Mouse (Mus musculus): ENCODE data around the gene Golph3l. TPM values are rescaled to one million over a fixed set of nuclear protein-coding genes. Genes with fewer than 3 reads are reported as not detected.
"Not testable (repeated sequence)": the region's sequence is repeated elsewhere in the genome, so short reads cannot be mapped to it uniquely, and the experiment has no call there.

Golph3l gene
- polyA plus RNA-seq, 1 experiment from 2014 or later = 33.6 TPM

DNA sequence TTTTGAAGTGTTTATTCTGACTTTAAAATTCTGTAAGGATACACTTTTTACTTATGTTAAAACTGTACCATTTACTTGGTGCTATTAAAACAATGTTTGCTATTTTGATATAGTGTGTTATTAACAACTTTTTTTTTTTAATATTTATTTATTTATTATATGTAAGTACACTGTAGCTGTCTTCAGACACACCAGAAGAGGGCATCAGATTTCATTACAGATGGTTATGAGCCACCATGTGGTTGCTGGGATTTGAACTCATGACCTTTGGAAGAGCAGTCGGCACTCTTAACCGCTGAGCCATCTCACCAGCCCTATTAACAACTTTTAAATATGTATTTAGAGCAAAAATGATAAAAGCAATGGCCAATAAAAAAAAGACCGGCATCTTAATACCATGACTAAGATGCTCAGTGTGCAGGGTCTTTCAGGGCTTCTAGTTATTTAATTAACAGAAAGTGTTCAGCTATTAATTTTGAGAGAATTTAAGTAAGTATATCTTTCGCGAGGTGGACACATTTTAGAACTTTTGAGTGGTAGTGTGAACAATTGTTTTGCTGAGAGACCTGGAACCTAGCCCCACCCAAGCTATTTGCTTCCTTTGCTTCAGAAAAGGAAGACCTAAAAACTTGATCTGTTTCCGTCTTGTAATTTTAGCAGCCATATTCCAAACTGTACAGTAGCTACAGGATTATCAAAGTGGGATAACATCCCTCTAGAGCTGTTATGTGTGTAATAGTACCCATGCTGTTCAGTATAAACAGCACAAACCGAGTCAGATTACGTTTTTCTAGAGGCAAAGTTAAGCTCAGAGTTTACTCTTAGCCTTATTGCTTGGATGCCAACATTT lies 755 bp upstream of the Golph3l start:
- Histone ChIP-seq H3K9ac (no peak overlapping the region), H3K27ac (no peak overlapping the region), H3K9me3 (no peaks in the 10 kb centered on the region), H3K27me3 (no peaks in the 10 kb centered on the region), H3K4me2 (replicated peaks) (peak overlapping the region; percentile 74), H3K4me1 (peaks cover 9% of the 10 kb centered on the region), H3K4me3 (peak overlapping the region; percentile 69), H3K36me3 (peaks cover 13% of the 10 kb centered on the region)
- WGBS = 46% methylated on average over 8 of the region's 8 CpGs
- ATAC-seq (ENCODE audit: low FRiP score, low read depth) = no peak; the same call in 1 of the 2 replicates

DNA sequence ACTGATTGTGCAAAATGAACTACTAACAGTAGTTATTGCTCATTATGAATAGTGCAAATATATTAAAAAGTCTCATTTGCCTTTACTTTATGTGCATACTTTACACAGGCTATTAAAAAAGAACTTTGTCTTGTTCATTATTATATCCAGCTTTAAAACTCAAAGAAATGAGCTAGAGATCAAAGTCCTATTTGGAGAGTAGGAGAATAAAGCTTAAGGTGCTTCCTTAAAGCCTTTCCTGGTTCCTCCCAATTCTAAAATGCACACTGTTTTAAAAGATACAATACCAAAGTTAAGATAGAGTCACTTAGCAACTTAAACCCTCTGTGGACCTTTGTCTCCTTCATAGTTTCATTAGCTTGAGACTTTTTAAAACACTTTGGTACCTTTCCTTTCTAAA lies 10.0 kb downstream of the Golph3l start:
- Histone ChIP-seq H3K4me3 (no peak overlapping the region), H3K9ac (no peak overlapping the region), H3K27me3 (no peaks in the 10 kb centered on the region), H3K27ac (no peak overlapping the region), H3K4me2 (replicated peaks) (no peak overlapping the region), H3K4me1 (no peaks in the 10 kb centered on the region), H3K9me3 (no peaks in the 10 kb centered on the region), H3K36me3 (peaks cover 33% of the 10 kb centered on the region)
- no peak for ATAC-seq (ENCODE audit: low FRiP score, low read depth)

DNA sequence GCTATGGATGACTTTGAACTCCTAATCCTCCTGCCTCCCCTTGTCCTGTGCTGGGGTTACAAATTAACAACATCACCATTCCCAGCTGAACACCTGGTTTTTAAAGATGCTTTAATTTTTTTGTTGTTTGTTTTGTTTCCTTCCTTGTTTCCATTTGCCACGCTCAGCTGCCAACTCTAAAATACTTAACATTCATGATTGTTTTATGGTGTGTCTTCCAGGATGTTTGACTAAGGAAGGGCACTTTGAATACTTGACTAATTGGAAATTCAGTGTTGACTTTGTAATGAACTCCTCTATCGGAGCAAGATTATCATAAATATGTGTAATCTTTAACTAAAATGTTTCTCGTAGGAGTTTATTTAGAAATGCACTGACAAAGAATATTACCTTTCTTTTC lies 12.6 kb downstream of the Golph3l start:
- no peak overlapping the region for H3K4me3 ChIP-seq
- 94% methylated on average over 3 of the region's 3 CpGs for WGBS
- H3K27me3 ChIP-seq = no peaks in the 10 kb centered on the region
- H3K27ac ChIP-seq = no peak overlapping the region
- ATAC-seq (ENCODE audit: low FRiP score, low read depth) = no peak
- H3K9ac ChIP-seq = no peak overlapping the region
- H3K4me1 ChIP-seq = no peaks in the 10 kb centered on the region
- no peaks in the 10 kb centered on the region for H3K9me3 ChIP-seq
- no peak overlapping the region for H3K4me2 ChIP-seq (replicated peaks)
- peaks cover 25% of the 10 kb centered on the region for H3K36me3 ChIP-seq

DNA sequence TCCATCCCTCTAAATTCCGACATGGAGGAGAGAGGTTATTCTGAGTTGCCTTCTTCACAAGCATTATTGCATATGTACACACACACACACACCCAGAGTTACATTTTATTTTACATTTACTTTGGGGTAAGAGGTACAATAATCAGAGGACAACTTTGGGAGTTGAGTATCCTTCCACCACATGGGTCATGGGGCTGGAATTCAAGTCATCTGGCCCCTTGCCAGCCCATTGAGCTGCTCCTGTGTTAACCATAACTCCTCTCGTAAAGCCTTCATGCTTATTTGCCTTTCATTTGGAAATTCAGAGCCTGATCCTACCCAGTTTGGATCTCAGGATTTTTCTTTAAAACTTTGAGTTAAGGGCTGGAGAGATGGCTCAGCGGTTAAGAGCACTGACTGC lies 17.4 kb downstream of the Golph3l start:
- H3K4me3 ChIP-seq = no peak overlapping the region
- 80% methylated on average over 3 of the region's 3 CpGs for WGBS

DNA sequence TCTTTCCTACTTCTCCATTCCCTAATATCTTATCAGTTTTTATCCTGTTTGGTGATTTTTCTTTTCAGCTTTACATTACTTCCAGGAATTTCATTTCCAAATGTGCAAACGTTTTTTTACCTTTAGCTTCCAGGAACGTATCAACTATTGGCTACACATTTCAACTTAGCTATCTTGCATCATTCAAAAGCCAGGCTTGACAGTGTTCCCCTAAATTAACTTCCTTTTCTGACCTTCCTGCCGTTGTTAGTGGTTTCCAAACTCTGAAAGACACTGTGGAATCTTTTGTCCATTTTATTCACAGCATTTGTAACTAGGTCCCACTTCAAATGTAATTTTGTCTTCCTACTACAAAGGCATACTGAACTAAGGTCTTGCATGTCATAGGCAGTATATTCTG lies 20.5 kb downstream of the Golph3l start:
- no peak for ATAC-seq (ENCODE audit: low FRiP score, low read depth)
- WGBS = 75% methylated on average over 3 of the region's 3 CpGs
- no peak overlapping the region for H3K4me3 ChIP-seq
- no peaks in the 10 kb centered on the region for H3K9me3 ChIP-seq
- no peak overlapping the region for H3K9ac ChIP-seq
- no peaks in the 10 kb centered on the region for H3K27me3 ChIP-seq
- H3K4me2 ChIP-seq (replicated peaks) = no peak overlapping the region
- H3K4me1 ChIP-seq = no peaks in the 10 kb centered on the region
- no peak overlapping the region for H3K27ac ChIP-seq
- H3K36me3 ChIP-seq = peaks cover 48% of the 10 kb centered on the region

More for the DNA sequence above, 17.4 kb downstream of the Golph3l start:
- Histone ChIP-seq H3K4me1 (no peaks in the 10 kb centered on the region), H3K36me3 (peaks cover 46% of the 10 kb centered on the region), H3K4me2 (replicated peaks) (no peak overlapping the region), H3K9me3 (no peaks in the 10 kb centered on the region), H3K27me3 (no peaks in the 10 kb centered on the region), H3K9ac (no peak overlapping the region), H3K27ac (no peak overlapping the region)
- ATAC-seq (ENCODE audit: low FRiP score, low read depth) = no peak

DNA sequence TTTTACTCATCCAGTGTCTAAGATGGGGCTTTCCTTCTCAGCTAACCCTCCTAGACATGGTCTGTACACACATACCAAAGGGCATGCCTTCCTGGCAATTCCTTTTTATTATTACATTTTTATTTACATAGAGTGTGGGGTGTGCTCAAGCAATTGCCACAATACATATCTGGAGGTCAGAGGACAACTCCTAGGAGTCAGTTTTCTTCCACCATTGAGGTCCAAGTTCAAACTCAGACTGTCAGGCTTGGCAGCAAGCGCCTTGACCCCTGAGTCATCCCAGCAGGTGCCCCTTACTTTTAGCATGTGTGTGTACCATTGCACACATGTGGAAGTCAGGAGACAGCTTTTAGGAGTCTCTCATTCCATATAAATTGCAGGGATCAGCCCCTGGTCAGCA lies 25.3 kb downstream of the Golph3l start:
- ATAC-seq (ENCODE audit: low FRiP score, low read depth) = no peak
- H3K4me1 ChIP-seq = no peaks in the 10 kb centered on the region
- peaks cover 51% of the 10 kb centered on the region for H3K36me3 ChIP-seq
- no peak overlapping the region for H3K4me3 ChIP-seq
- no peaks in the 10 kb centered on the region for H3K9me3 ChIP-seq
- H3K4me2 ChIP-seq (replicated peaks) = no peak overlapping the region
- no peak overlapping the region for H3K9ac ChIP-seq
- H3K27ac ChIP-seq = no peak overlapping the region
- 95% methylated on average over 1 of the region's 1 CpGs for WGBS
- no peaks in the 10 kb centered on the region for H3K27me3 ChIP-seq

DNA sequence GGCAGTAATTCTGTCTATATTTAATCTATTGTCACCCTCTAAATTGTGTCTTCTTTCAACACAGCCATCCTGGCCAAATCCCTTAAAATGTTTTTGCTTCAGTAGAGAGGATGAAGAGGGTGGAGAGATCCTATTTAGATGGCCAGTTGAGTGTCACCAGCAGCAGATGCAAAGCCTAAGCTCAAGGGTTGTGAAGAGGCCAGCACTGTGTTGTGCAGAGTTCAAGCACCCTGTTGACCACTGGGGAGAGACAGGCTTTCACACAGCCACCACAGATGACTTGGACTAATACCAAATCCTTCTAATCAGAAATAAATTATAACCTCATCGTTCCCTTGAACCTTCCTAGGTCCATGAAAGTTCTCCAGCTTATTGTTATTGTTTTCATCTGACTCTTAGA lies 29.8 kb downstream of the Golph3l start:
- WGBS = 82% methylated on average over 1 of the region's 1 CpGs
- H3K36me3 ChIP-seq = peaks cover 42% of the 10 kb centered on the region

DNA sequence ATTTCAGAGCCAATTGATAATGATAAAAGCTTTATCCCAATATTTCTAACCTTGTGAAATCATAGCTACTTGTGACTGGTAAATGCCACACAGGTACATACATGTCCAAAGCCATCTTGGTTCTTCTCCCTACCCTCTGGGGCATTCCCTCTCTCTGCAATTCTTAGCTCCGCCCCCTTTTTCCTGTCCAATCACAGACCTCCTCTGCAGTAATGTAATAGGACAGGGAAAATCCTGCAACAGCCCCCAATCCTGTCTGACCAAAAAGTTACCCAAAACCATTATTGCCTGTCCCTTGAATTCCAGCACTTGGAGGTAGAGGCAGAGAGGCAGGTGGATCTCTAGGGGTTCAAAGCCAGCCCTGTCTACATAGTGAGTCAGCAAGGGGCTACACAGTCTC lies 32.5 kb downstream of the Golph3l start:
- 85% methylated on average over 1 of the region's 1 CpGs for WGBS
- no peak for ATAC-seq (ENCODE audit: low FRiP score, low read depth)
- peaks cover 16% of the 10 kb centered on the region for H3K4me1 ChIP-seq

More for the DNA sequence above, 29.8 kb downstream of the Golph3l start:
- H3K4me3 ChIP-seq = no peak overlapping the region
- H3K27me3 ChIP-seq = no peaks in the 10 kb centered on the region
- no peak for ATAC-seq (ENCODE audit: low FRiP score, low read depth)
- no peak overlapping the region for H3K9ac ChIP-seq
- H3K27ac ChIP-seq = no peak overlapping the region
- H3K4me2 ChIP-seq (replicated peaks) = no peak overlapping the region
- 0 out of 2 replicates have a peak, but pooled peaks cover 3% of the 10 kb centered on the region for H3K4me1 ChIP-seq
- no peaks in the 10 kb centered on the region for H3K9me3 ChIP-seq

DNA sequence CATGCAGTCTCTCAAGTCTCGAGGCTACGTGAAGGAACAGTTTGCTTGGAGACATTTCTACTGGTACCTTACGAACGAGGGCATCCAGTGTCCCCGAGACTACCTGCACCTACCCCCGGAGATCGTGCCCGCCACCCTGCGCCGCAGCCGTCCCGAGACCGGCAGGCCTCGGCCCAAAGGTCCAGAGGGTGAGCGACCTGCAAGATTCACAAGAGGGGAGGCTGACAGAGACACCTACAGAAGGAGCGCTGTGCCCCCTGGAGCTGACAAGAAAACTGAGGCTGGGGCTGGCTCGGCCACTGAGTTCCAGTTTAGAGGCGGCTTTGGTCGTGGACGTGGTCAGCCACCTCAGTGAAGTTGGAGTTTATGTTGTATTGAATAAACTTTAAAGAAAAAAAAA lies 33.7 kb downstream of the Golph3l start:
- not testable (repeated sequence) for H3K4me3 ChIP-seq; H3K9ac ChIP-seq; H3K9me3 ChIP-seq; H3K27me3 ChIP-seq; ATAC-seq (ENCODE audit: low FRiP score, low read depth); H3K4me2 ChIP-seq (replicated peaks); H3K27ac ChIP-seq
- peaks cover 17% of the 10 kb centered on the region for H3K4me1 ChIP-seq
- H3K36me3 ChIP-seq = peaks cover 33% of the 10 kb centered on the region
- WGBS = 93% methylated on average over 20 of the region's 20 CpGs

More for the DNA sequence above, 32.5 kb downstream of the Golph3l start:
- H3K4me3 ChIP-seq = no peak overlapping the region
- no peak overlapping the region for H3K27ac ChIP-seq
- H3K4me2 ChIP-seq (replicated peaks) = no peak overlapping the region
- H3K9ac ChIP-seq = no peak overlapping the region
- H3K36me3 ChIP-seq = peaks cover 36% of the 10 kb centered on the region
- no peaks in the 10 kb centered on the region for H3K27me3 ChIP-seq
- H3K9me3 ChIP-seq = no peaks in the 10 kb centered on the region

DNA sequence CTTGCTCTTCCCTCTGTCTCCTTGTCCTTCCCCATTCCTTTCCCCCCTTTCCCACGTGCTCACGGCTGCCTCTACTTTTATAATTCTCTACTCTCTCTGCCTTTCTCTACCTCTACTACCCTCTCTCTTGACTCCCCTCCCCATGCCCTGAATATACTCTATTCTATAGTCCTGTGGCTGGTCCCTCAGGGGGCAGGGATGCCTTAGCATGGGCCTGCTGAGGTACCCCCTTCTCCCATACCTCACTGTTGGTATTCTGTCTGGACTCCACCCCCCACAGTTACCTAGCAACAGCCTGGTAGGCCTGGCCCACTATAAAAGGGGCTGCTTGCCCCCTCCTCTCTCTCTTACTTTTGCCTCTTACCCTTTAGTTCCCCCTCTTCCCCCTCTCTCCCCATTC lies 34.8 kb downstream of the Golph3l start:
- Histone ChIP-seq H3K4me2 (replicated peaks) (0 out of 2 replicates have a peak overlapping the region, but pooled peaks have one; percentile 3), H3K4me1 (peaks cover 17% of the 10 kb centered on the region), H3K27ac (peak overlapping the region; percentile 86), H3K9ac (no peak overlapping the region), H3K27me3 (no peaks in the 10 kb centered on the region), H3K4me3 (no peak overlapping the region), H3K9me3 (no peaks in the 10 kb centered on the region), H3K36me3 (peaks cover 34% of the 10 kb centered on the region)
- WGBS = 59% methylated on average over 2 of the region's 2 CpGs
- ATAC-seq (ENCODE audit: low FRiP score, low read depth) = no peak

DNA sequence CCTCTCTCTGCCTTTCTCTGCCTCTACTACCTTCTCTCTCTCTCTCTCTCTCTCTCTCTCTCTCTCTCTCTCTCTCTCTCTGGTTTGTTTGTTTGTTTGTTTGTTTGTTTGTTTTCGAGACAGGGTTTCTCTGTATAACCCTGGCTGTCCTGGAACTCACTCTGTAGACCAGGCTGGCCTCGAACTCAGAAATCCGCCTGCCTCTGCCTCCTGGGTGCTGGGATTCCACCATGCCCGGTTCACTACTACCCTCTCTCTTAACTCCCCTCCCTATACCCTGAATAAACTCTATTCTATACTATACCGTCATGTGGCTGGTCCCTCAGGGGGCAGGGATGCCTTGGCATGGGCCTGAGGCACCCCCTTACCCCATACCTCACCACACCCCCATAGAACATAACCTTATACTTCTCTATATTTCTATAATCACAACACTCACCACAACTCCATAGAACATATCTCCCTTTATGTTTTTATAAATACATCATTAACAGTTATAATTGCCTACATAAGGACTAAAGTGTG lies 35.3 kb downstream of the Golph3l start:
- not testable (repeated sequence) for H3K9me3 ChIP-seq; H3K9ac ChIP-seq; H3K27me3 ChIP-seq; ATAC-seq (ENCODE audit: low FRiP score, low read depth)
- 62% methylated on average over 5 of the region's 5 CpGs for WGBS
- Histone ChIP-seq H3K27ac (peak overlapping the region; percentile 86), H3K4me3 (peak overlapping the region; percentile 64), H3K4me2 (replicated peaks) (peak overlapping the region; percentile 55), H3K4me1 (peaks cover 17% of the 10 kb centered on the region), H3K36me3 (peaks cover 36% of the 10 kb centered on the region)

DNA sequence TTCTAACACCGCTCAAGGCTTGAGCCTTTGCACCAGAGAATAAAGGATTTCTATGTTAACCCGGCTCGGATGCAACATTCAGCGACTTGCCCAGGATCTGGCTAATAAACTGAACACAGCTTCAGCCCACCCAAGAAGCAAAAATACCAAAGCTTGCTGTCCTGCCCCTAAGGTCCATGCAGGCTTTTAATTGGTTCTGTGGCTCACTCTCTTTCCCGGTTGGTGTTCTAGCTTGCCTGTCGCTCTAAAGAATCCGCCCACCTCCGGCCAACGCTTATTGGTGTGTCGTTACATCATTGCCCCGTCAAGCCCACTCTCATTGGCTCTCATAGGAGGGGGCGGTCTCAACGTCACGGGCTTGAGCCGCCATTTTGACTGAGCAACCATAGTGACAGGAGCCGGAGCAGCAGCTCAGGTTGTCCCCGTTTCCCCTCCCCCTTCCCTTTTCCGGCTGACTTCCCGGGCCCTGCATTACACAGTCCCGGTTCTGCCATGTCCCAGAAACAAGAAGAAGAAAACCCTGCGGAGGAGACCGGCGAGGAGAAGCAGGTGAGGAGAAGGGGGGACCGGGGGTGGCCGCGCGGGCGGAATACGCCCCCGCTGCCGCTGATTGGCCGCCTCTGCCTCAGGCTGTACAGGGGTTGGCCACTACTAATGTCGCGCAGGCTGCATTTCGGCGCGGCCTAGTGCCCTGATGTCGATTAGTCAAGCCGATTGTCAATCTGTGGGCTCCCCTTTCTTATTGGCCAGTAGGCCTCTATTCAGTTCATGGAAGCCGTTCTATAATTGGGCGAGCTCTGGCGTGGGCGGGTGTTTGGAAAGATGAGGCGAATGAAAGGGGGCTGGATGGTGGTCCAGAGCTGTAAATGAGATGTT lies 36.1 kb downstream of the Golph3l start, which contains the start of gene Ensa:
Gene Ensa (plus strand): TSS at position 366 of the 876 bp plus-strand sequence.
- H3K9ac ChIP-seq = peak within 1 kb of the TSS; percentile 66
- ATAC-seq (ENCODE audit: low FRiP score, low read depth) = peak; percentile 99
- peak within 1 kb of the TSS; percentile 83 for H3K4me2 ChIP-seq (replicated peaks)
- H3K4me1 ChIP-seq = peaks cover 17% of the 10 kb centered on the region
- no peaks in the 10 kb centered on the region for H3K27me3 ChIP-seq
- under 1% methylated on average over 44 of the region's 44 CpGs for WGBS
- peak within 1 kb of the TSS; percentile 86 for H3K27ac ChIP-seq
- H3K9me3 ChIP-seq = no peaks in the 10 kb centered on the region
- peak within 1 kb of the TSS; percentile 64 for H3K4me3 ChIP-seq
- peaks cover 37% of the 10 kb centered on the region for H3K36me3 ChIP-seq

Measured in limb, embryonic 13.5 days (tissue).